Mouse (Mus musculus): ENCODE results near the gene Olfr1394.

DNA sequence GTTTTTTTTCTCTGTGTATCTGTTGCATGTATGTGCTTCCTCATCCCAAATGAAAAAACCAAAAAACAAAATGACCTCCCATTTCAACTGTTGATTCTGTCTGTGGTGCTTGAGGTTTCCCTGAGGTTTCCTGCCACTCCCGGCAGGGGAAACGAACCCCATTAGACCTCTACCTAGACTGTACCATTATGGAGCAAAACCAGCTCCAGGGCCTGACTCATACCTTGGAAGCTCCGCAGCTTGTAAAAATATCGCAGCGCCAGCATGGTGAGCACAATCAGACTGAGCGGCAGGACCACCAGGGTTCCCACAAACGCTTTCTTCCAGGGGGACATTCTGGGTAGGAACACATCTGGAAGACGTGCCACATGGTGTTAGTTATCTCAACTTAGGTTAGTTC lies 21.2 kb downstream of the Olfr1394 start:
- TF ChIP-seq EP300 (IDR thresholded peaks at IDR 0.05; ENCODE audit: low read depth), result no peak
- TF ChIP-seq CTCF (IDR thresholded peaks at IDR 0.05; ENCODE audit: low read depth), result no peak
